Mouse (Mus musculus) erythroblast, embryonic 14.5 days (primary cell): ENCODE data around the gene Nr6a1.

ENCODE experiments used
- GATA1 ChIP-seq: IDR thresholded peaks from 2 replicates; pipeline ENCODE4 v1.6.1; 2012; ENCODE audit warnings: low read length, inconsistent platforms, mixed read lengths
- TAL1 ChIP-seq: IDR thresholded peaks from 3 replicates; pipeline ENCODE4 v1.6.1; 2012; ENCODE audit warnings: low read length, inconsistent platforms, mixed read lengths

- TF ChIP-seq GATA1, result no peak
- TF ChIP-seq TAL1, result no peak
These were observed 81.2 kb downstream of the Nr6a1 start for GRCm38 (mm10) chr2:38846319-38846718.
